Mouse (Mus musculus) forebrain, embryonic 15.5 days (tissue): ENCODE measurements around the gene Polr2b. TPM values are rescaled to one million over a fixed set of nuclear protein-coding genes. Genes with fewer than 3 reads are reported as not detected.

ENCODE experiments used
- microRNA-seq: library from miRNA; unstranded; fragments of <30 nt; microRNA quantifications from one replicate; pipeline ENCODE4, GENCODE M21; 2016
- polyA plus RNA-seq: library from polyadenylated mRNA; unstranded; fragments of >200 nt; fragmentation: Nextera tagmentation; extraction: Ambion mirVana; gene quantifications from 2 replicates; pipeline ENCODE4 v1.2.1, GENCODE M21; 2015

Polr2b gene
- polyA plus RNA-seq, 1 experiment from 2014 or later, result 78.5 TPM

Small RNA genes lying within 50 kb of the gene (microRNA-seq; reads per million reads assigned to microRNA genes)
- gene Mir5098, result not detected

Other genes with a start within 250 kb of the Polr2b start
- gene Hopx, start 195.0 kb upstream of the Polr2b start, polyA plus RNA-seq, result 1.8 and 2.2 TPM in 2 replicates
- 0.48 and 0.64 TPM in 2 replicates for gene Spink2, start 98.7 kb upstream of the Polr2b start, polyA plus RNA-seq
- gene Rest, start 44.7 kb upstream of the Polr2b start, polyA plus RNA-seq, result 8.4 and 8.5 TPM in 2 replicates
- gene Noa1, start 63 bp upstream of the Polr2b start, polyA plus RNA-seq, result 42.6 and 42.7 TPM in 2 replicates
- gene Igfbp7, start 97.9 kb downstream of the Polr2b start, polyA plus RNA-seq, result 55.4 and 59.7 TPM in 2 replicates